Mouse (Mus musculus) heart, postnatal 14 days (tissue): ENCODE measurements around the gene Foxj3. TPM values are rescaled to one million over a fixed set of nuclear protein-coding genes. Genes with fewer than 3 reads are reported as not detected.
"Not testable (repeated sequence)": the region's sequence is repeated elsewhere in the genome, so short reads cannot be mapped to it uniquely, and the experiment has no call there.

Experiments
- DNase-seq, 2 experiments: peaks; one replicate each; pipeline ENCODE4 v3.0.0; 2021 to 2022
- intact Hi-C: fragments of 180-260 bp; cut with DNase I; formaldehyde crosslinking; loops from one replicate; pipeline ENCODE4 v1.15.1; 2025
- total RNA-seq, 2 experiments: library from RNA; stranded (reverse); gene quantifications; 2 replicates each; pipeline ENCODE4 v1.2.3; 2021

The Foxj3 gene
- total RNA-seq, 2 experiments from 2014 or later = 26.5 to 32.7 TPM

GRCm38 (mm10) chr4:119555466-119555865, 18.7 kb downstream of the Foxj3 start:
- no peak for DNase-seq
- intact Hi-C loops = no loop called here

- DNase-seq = peak in 1 of 2 experiments; percentile 6
- intact Hi-C loops = no loop called here
Observed at GRCm38 (mm10) chr4:119563136-119563535, 26.3 kb downstream of the Foxj3 start.

GRCm38 (mm10) chr4:119566322-119566835, 29.6 kb downstream of the Foxj3 start:
- no peak for DNase-seq
- intact Hi-C loops = no loop called here

GRCm38 (mm10) chr4:119572682-119573081, 35.9 kb downstream of the Foxj3 start:
- intact Hi-C loops = no loop called here
- DNase-seq = no peak

GRCm38 (mm10) chr4:119574504-119574903, 37.7 kb downstream of the Foxj3 start:
- intact Hi-C loops = no loop called here
- no peak for DNase-seq

GRCm38 (mm10) chr4:119575459-119575858, 38.7 kb downstream of the Foxj3 start:
- DNase-seq = no peak
- intact Hi-C loops = no loop called here

GRCm38 (mm10) chr4:119588037-119588436, 51.2 kb downstream of the Foxj3 start:
- DNase-seq = no peak
- intact Hi-C loops = no loop called here

GRCm38 (mm10) chr4:119589423-119589822, 52.6 kb downstream of the Foxj3 start:
- intact Hi-C loops = no loop called here
- DNase-seq = no peak

- no peak for DNase-seq
- intact Hi-C loops = no loop called here
Observed at GRCm38 (mm10) chr4:119590027-119590426, 53.2 kb downstream of the Foxj3 start.

- DNase-seq = no peak
- intact Hi-C loops = no loop called here
Observed at GRCm38 (mm10) chr4:119592479-119592878, 55.7 kb downstream of the Foxj3 start.

GRCm38 (mm10) chr4:119594331-119594730, 57.5 kb downstream of the Foxj3 start:
- DNase-seq = no peak
- intact Hi-C loops = no loop called here

GRCm38 (mm10) chr4:119599605-119600004, 62.8 kb downstream of the Foxj3 start:
- intact Hi-C loops = no loop called here
- no peak for DNase-seq

- DNase-seq = no peak
- intact Hi-C loops = no loop called here
Observed at GRCm38 (mm10) chr4:119609488-119609887, 72.7 kb downstream of the Foxj3 start.

GRCm38 (mm10) chr4:119614078-119614477, 77.3 kb downstream of the Foxj3 start:
- DNase-seq = no peak
- intact Hi-C loops = loop anchor here (5.0 kb wide), 1 partner anchor 77 kb away; the partner anchor contains the start of genes Foxj3 and Frg2f1

- intact Hi-C loops = loop anchor here (5.0 kb wide), 1 partner anchor 77 kb away; the partner anchor contains the start of genes Foxj3 and Frg2f1
- DNase-seq = no peak
Observed at GRCm38 (mm10) chr4:119614724-119615123, 77.9 kb downstream of the Foxj3 start.

GRCm38 (mm10) chr4:119626081-119626645, 89.4 kb downstream of the Foxj3 start:
- intact Hi-C loops = loop anchor here (5.0 kb wide), 2 partner anchors 89 to 199 kb away; partner anchors contain the start of genes Foxj3 and Frg2f1

GRCm38 (mm10) chr4:119626876-119627275, 90.1 kb downstream of the Foxj3 start:
- intact Hi-C loops = loop anchor here (5.0 kb wide), 2 partner anchors 90 to 200 kb away; partner anchors contain the start of genes Foxj3 and Frg2f1
- DNase-seq = no peak

More at GRCm38 (mm10) chr4:119626081-119626645, 89.4 kb downstream of the Foxj3 start:
- DNase-seq = no peak

GRCm38 (mm10) chr4:119627317-119627716, 90.5 kb downstream of the Foxj3 start:
- intact Hi-C loops = loop anchor here (5.0 kb wide), 2 partner anchors 90 to 200 kb away; partner anchors contain the start of genes Foxj3 and Frg2f1
- DNase-seq = no peak

GRCm38 (mm10) chr4:119628363-119628762, 91.6 kb downstream of the Foxj3 start:
- DNase-seq = not testable (repeated sequence)
- intact Hi-C loops = loop anchor here (5.0 kb wide), 2 partner anchors 91 to 201 kb away; partner anchors contain the start of genes Foxj3 and Frg2f1

GRCm38 (mm10) chr4:119631115-119631919, 94.5 kb downstream of the Foxj3 start:
- DNase-seq = peak; percentile 53 to 65

GRCm38 (mm10) chr4:119632721-119633120, 95.9 kb downstream of the Foxj3 start:
- intact Hi-C loops = loop anchor here (5.0 to 10.0 kb wide), 2 partner anchors 175 to 472 kb away; no protein-coding TSS in a partner anchor
- no peak for DNase-seq

More at GRCm38 (mm10) chr4:119631115-119631919, 94.5 kb downstream of the Foxj3 start:
- intact Hi-C loops = loop anchor here (2.0 to 10.0 kb wide), 3 partner anchors 37 to 473 kb away; no protein-coding TSS in a partner anchor
